Mouse (Mus musculus) heart, adult 9 months (tissue): ENCODE measurements at regions not wholly inside any gene's neighbourhood (a gene's known extent, or its start where the extent isn't known, plus 50 kb on each side); places are given as distances from the start of the nearest gene placed in this dataset.

Source experiments
- DNase-seq, 2 experiments: peaks; one replicate each; pipeline ENCODE4 v3.0.0; 2022; ENCODE audit warnings: low spot score in 2 of 2

- DNase-seq = no peak
These were observed 57.0 kb upstream of the Lrpap1 start for GRCm38 (mm10) chr5:35162607-35163006.

- no peak for DNase-seq
These were observed 56.6 kb upstream of the Lrpap1 start for GRCm38 (mm10) chr5:35162120-35162519.

GRCm38 (mm10) chr5:35160929-35161815 is 55.6 kb upstream of the Lrpap1 start:
- no peak for DNase-seq

DNA sequence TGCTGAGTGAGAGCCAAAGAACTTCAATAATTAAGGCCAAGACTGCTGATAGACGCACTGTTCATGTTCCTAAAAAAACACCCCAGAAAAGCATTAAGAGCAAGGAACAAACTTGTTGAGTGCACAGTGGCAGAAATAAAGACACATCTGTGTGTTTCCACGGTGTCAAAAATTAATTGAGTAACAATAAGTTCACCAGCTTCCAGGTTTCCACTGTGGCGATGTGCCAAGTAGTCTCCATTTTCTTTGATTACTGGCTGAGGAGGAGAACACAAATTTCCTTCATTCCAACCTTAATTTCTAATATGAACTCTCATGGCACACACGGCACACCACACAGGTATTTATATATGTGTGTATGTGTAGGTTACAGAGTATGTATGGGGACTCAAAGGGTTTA is 54.3 kb upstream of the Lrpap1 start:
- DNase-seq = no peak

GRCm38 (mm10) chr5:35159178-35159661 is 53.7 kb upstream of the Lrpap1 start:
- no peak for DNase-seq

DNA sequence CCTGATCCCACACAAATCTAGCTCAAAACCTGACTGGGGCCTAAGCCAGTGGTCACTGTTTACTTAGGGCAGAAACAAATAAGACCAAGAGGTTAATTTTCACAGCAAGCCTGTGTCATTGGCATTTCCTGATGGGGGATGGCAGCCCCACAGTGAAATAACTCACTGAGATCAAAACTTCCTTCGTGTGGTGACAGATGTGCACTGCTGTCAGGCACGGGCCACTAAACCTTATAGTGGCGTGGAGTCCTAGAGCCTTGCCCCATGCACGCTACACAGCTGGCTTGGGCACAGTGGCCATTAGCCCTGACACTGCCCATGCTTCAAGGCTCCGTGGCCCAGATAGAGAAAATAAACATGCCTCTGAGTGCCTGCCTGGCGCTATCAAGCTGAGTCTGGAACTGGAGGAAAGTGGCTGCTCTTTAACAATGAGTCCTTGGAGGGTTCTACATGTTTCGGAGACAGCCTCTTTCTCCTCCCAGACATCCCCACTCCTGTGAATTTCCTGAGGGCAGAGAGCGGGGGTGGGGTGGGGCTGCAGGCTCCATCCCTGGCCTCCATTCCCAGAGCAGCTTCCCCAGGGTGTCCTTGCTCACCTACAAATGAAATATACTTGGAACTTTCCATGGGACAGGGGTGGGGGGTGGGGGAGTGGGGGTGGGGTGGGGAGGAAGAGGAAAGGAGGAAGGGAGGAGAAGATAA is 52.9 kb upstream of the Lrpap1 start:
- DNase-seq = no peak

DNA sequence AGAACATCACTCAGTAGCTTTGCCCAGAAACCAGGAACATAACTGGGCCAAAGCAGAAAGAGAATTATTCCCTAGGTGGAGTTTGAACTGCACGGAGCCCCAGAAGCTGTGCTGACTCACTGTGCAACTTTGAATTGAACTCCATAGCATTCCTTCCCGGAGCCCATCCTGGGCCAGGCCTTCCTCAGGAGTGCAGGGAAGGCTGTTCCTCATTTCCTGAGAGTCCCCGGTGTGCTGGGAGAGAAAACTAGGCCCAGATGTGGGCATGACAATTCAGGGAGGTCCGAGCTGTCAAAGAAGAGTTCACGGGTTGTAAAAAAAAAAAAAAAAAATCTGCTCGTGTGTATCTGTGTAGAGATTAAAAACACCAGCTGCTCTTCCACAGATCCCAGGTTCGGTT is 50.8 kb upstream of the Lrpap1 start:
- no peak for DNase-seq

- no peak for DNase-seq
These were observed 50.2 kb upstream of the Lrpap1 start for GRCm38 (mm10) chr5:35155717-35156116.
